16 mouse cellular contexts compared by ENCODE assay signal in genomic region chr10:46174035-46174434, GRCm38 (mm10).
"Had no signal": no experiment of that assay in that cellular context is flagged by ENCODE, and none has a peak within 500 bp of the region (broad histone marks: within the 10 kb centered on the region; RNA-seq: fewer than 3 reads in every experiment).

No protein-coding gene starts in this region.

- DNase-seq: kidney, postnatal 36 days; lung, embryonic 14.5 days; lung, postnatal 10 days; lung, postnatal 4 days; midbrain, embryonic 14.5 days; right cerebral cortex, adult 18-20 months; right cerebral cortex, postnatal 25 days; thymus, adult 18-20 months; thymus, postnatal 14 days had no signal

- H3K27me3 ChIP-seq: limb, embryonic 15.5 days; liver, embryonic 12.5 days; neural tube, embryonic 15.5 days had no signal

- H3K4me1 ChIP-seq: limb, embryonic 15.5 days; liver, embryonic 12.5 days; midbrain, embryonic 10.5 days; neural tube, embryonic 15.5 days had no signal

- H3K27ac ChIP-seq: kidney, postnatal 0 days; left cerebral cortex, adult 2 months; limb, embryonic 15.5 days; liver, embryonic 12.5 days; midbrain, embryonic 10.5 days; neural tube, embryonic 15.5 days had no signal

- H3K4me3 ChIP-seq: left cerebral cortex, adult 2 months; limb, embryonic 15.5 days; liver, embryonic 12.5 days; midbrain, embryonic 10.5 days; myocyte; neural tube, embryonic 15.5 days had no signal
